Mouse (Mus musculus): ENCODE results near the gene Hdhd3. TPM values are rescaled to one million over a fixed set of nuclear protein-coding genes. Genes with fewer than 3 reads are reported as not detected.
A peak's percentile ranks its signal among the peaks of the same experiment; 100 is the strongest.

Hdhd3 gene
- polyA plus RNA-seq, 1 experiment = 14.1 TPM

GRCm38 (mm10) chr4:62463124-62463523 lies 40.1 kb downstream of the Hdhd3 start:
- Histone ChIP-seq H3K4me3 (replicated peaks; ENCODE audit: extremely low read depth, low read depth, low read length) (no peak overlapping the region), H3K4me1 (ENCODE audit: control insufficient read depth, insufficient read depth, low read length) (no peaks in the 10 kb centered on the region)
- DNase-seq = no peak
- 87% methylated on average over 2 of the region's 2 CpGs for WGBS
- TF ChIP-seq POLR2A (IDR thresholded peaks at IDR 0.05; ENCODE audit: borderline replicate concordance, extremely low read depth, low read depth, low read length) (no peak), CTCF (IDR thresholded peaks at IDR 0.05; ENCODE audit: insufficient read depth, low read length) (no peak)

DNA sequence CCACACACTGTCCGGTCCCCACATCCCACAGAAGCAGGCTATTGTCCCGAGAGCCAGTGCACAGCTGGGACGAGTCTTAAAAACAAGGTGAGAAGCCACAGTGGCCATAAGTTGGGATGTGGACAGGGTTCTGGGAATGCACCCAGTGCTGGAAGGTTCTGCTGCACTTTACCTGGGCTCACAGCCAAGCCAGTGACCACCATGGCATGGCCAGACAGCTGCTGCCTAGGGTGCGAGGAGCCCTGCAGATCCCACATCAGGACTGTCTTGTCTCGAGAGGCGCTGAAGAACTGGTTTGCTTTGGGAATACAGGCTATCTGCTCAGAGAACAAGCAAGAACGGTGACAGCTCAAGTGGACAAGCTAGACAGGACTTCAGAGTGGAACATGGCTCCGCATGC lies 42.9 kb downstream of the Hdhd3 start:
- 88% methylated on average over 8 of the region's 8 CpGs for WGBS
- Histone ChIP-seq H3K4me1 (ENCODE audit: control insufficient read depth, insufficient read depth, low read length) (no peaks in the 10 kb centered on the region), H3K4me3 (replicated peaks; ENCODE audit: extremely low read depth, low read depth, low read length) (no peak overlapping the region)
- DNase-seq = no peak
- TF ChIP-seq POLR2A (IDR thresholded peaks at IDR 0.05; ENCODE audit: borderline replicate concordance, extremely low read depth, low read depth, low read length) = no peak
- TF ChIP-seq CTCF (IDR thresholded peaks at IDR 0.05; ENCODE audit: insufficient read depth, low read length) = no peak

DNA sequence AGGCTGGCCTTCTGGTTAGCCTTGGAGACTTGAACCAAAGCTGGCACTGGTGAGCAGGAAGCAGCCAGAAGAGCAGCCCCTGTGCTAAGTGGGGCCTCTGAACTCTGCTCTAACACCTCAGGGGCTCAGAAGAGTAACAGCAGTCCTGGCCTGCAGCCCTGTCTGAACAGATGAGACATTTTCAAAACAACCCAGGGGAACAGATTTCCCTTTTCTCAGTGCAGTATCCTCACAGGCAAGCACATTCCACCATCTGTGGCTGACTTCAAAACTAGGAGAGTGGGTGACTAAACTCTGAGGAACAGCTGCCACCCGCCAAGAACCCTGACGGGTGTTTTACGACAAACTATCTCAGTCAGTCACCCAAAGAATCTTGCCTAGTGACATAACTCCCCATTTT lies 44.2 kb downstream of the Hdhd3 start:
- H3K4me3 ChIP-seq (replicated peaks; ENCODE audit: extremely low read depth, low read depth, low read length) = no peak overlapping the region
- TF ChIP-seq POLR2A (IDR thresholded peaks at IDR 0.05; ENCODE audit: borderline replicate concordance, extremely low read depth, low read depth, low read length) = no peak
- TF ChIP-seq CTCF (IDR thresholded peaks at IDR 0.05; ENCODE audit: insufficient read depth, low read length) = no peak
- H3K4me1 ChIP-seq (ENCODE audit: control insufficient read depth, insufficient read depth, low read length) = no peaks in the 10 kb centered on the region
- WGBS = 86% methylated on average over 3 of the region's 3 CpGs
- DNase-seq = no peak

DNA sequence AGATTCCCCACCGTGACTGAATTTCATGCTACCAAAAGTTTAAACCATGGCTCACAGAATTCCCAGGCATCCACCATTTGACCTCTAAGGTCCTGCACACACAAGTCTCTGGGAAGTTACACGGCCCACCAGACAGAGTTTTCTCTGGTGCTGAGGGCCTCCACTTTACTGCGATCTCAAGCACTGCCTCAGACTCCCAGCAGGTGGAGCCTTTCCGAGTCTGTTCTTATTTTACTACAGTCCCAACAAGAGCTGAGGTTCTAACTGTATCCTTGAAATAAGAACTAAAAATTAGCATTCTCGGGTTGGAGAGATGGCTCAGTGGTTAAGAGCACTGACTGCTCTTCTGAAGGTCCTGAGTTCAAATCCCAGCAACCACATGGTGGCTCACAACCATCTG lies 48.3 kb downstream of the Hdhd3 start:
- DNase-seq = peak; percentile 37
- 33% methylated on average over 5 of the region's 5 CpGs for WGBS
- TF ChIP-seq POLR2A (IDR thresholded peaks at IDR 0.05; ENCODE audit: borderline replicate concordance, extremely low read depth, low read depth, low read length) = no peak
- TF ChIP-seq CTCF (IDR thresholded peaks at IDR 0.05; ENCODE audit: insufficient read depth, low read length) = peak; percentile 68
- Histone ChIP-seq H3K4me1 (ENCODE audit: control insufficient read depth, insufficient read depth, low read length) (no peaks in the 10 kb centered on the region), H3K4me3 (replicated peaks; ENCODE audit: extremely low read depth, low read depth, low read length) (no peak overlapping the region)

Other genes with a start within 250 kb of the Hdhd3 start
- gene Slc31a2, start 240.9 kb downstream of the Hdhd3 start, polyA plus RNA-seq (2012; rRNA removed) = 22.3 and 30.7 TPM in 2 replicates
- 35.6 and 41.5 TPM in 2 replicates for gene Fkbp15, start 142.9 kb downstream of the Hdhd3 start, polyA plus RNA-seq (2012; rRNA removed)
- gene Slc31a1, start 142.7 kb downstream of the Hdhd3 start, polyA plus RNA-seq (2012; rRNA removed) = 23.2 and 29.3 TPM in 2 replicates
- 20.9 and 31.5 TPM in 2 replicates for gene Cdc26, start 94.8 kb downstream of the Hdhd3 start, polyA plus RNA-seq (2012; rRNA removed)
- 6.3 and 7.9 TPM in 2 replicates for gene Prpf4, start 94.7 kb downstream of the Hdhd3 start, polyA plus RNA-seq (2012; rRNA removed)
- gene Rnf183, start 68.2 kb downstream of the Hdhd3 start, polyA plus RNA-seq (2012; rRNA removed) = 1.0 and 1.7 TPM in 2 replicates
- 4.0 and 4.2 TPM in 2 replicates for gene Wdr31, start 32.6 kb downstream of the Hdhd3 start, polyA plus RNA-seq (2012; rRNA removed)
- gene Bspry, start 23.4 kb downstream of the Hdhd3 start, polyA plus RNA-seq (2012; rRNA removed) = 26.0 and 31.0 TPM in 2 replicates
- 139 and 141 TPM in 2 replicates for gene Alad, start 16.5 kb upstream of the Hdhd3 start, polyA plus RNA-seq (2012; rRNA removed)
- gene Pole3, start 21.6 kb upstream of the Hdhd3 start, polyA plus RNA-seq (2012; rRNA removed) = 8.9 and 16.1 TPM in 2 replicates
- 0.08 and 0.15 TPM in 2 replicates for gene 4933430I17Rik, start 21.9 kb upstream of the Hdhd3 start, polyA plus RNA-seq (2012; rRNA removed)
- gene Rgs3, start 56.4 kb upstream of the Hdhd3 start, polyA plus RNA-seq (2012; rRNA removed) = 97.1 and 104 TPM in 2 replicates